Mouse (Mus musculus) lung, adult 2 months (tissue): Measurements from ENCODE around the gene Prm1.

Source experiments
- CTCF ChIP-seq: fragments of 200-500 bp; IDR thresholded peaks from 2 replicates; pipeline ENCODE4 v1.5.1; 2011; ENCODE audit warnings: mild to moderate bottlenecking, low read length, control low read depth; ENCODE audit not compliant: insufficient read depth
- POLR2A ChIP-seq: fragments of 200-500 bp; IDR thresholded peaks from 2 replicates; pipeline ENCODE4 v1.6.1; 2011; ENCODE audit warnings: low read depth, mild to moderate bottlenecking, control low read depth, low read length, borderline replicate concordance; ENCODE audit errors: extremely low read depth

DNA sequence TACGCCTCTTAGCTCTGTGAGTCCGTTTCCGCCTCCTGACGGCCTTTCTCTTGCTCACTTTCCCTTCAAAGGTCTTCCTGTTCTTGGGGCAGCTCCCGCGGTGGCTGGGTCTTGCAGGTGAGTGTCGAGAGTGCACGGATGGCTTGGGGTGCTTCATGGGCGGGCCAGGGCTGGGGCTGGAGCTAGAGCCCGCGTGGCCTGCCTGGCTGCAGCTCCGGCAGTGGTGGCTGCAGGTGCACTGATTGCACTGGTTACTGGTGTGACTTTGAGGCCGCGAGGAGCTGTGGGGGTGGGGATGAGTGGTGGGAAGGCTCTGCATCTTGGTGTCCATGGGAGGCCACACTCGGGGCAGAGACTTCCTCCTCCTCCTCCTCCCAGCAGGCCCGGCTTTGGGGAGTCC lies 17.4 kb downstream of the Prm1 start, which contains the start of gene Tnp2:
- no peak for TF ChIP-seq POLR2A
- no peak for TF ChIP-seq CTCF
